Mouse (Mus musculus): ENCODE results near the gene Fam178b. TPM values are rescaled to one million over a fixed set of nuclear protein-coding genes. Genes with fewer than 3 reads are reported as not detected.

The Fam178b gene
- 0.30 TPM for polyA plus RNA-seq (2015; fragmentation: Illumina TruSeq; extraction: RNeasy Lipid Tissue Mini Kit (QIAGEN cat#74804); ENCODE audit: insufficient read depth, low replicate concordance)

DNA sequence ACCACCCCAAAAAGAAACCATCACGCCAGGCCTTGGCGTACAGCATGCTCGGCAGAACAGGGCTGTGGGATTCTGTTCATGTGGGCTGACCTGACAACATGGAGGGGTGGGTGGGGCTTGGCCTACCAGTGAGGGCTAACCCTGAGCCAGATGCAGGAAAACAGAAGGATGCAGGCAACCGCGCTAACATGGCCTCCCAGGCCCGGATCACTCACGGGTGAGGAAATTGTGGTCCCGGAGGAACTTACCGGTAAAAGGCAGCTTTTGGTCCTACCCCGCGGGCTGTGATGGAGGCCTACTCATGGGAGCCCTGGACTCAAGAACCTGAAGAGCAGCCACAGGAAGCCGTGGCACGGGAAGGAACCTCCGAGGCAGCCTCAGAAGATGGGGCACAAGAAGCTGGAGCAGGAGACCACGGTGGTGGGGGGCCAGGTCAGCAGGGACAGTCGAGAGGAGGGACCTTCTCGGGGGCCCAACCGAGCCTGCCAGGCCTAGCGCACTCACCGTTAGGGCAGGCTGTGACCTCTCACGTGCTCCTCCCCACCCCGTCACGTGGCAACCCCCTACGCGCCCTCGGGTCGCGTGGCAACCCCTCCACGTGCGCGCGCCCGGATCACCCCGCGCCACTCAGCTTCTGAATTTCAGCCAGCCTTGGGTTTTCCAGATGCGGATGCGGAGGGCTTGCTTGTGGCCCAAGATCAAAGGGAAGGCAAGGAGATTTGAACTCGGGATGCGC lies at the start of gene Fam178b:
Fam178b (minus strand) TSS at position 564 of the 736 bp plus-strand sequence.

DNA sequence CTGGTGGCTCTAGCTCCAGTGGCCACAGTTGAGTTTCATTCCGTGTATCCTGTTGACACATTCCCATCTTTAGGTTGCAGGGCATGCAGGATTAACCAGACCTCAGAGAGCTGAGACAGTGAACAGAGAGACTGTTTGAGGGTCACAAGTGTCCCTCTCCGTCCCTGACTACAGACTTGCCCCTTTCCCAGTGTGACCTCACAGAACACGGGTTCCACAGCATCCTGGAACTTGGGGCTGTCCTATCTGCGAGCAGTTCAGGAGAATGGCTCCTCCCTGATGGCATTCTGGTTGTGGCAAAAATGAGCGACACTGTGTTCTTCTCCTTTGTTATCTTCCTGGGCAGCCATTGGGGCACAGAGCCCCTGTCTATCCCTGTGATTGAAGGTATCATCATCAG lies 31.3 kb upstream of the Fam178b start, which contains the start of gene Actr1b:
Actr1b (minus strand) TSS at position 112 of the 400 bp plus-strand sequence.

DNA sequence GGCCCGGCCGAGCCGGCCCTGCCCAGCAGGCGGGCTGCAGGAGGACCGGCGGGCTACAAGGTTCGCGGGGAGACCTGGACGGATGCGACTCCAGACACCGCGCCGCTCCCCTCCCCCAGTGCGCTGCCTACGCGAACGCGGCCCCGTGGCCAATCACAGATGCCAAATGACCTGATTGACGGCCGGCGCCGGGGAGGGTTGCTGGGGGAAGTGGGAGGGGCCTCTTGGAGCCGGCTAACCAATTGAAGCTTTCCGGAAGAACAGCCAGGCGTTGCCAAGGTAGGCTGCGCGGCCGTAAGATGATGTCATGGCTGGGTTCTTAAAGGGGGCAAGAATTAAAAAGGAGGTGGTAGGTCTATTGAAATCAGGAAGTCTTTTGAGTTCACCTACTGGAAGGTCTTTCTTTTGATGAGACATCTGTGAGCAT lies 26.9 kb upstream of the Fam178b start, which contains the start of gene 4933424G06Rik:
4933424G06Rik (plus strand) TSS at position 296 of the 427 bp plus-strand sequence.

DNA sequence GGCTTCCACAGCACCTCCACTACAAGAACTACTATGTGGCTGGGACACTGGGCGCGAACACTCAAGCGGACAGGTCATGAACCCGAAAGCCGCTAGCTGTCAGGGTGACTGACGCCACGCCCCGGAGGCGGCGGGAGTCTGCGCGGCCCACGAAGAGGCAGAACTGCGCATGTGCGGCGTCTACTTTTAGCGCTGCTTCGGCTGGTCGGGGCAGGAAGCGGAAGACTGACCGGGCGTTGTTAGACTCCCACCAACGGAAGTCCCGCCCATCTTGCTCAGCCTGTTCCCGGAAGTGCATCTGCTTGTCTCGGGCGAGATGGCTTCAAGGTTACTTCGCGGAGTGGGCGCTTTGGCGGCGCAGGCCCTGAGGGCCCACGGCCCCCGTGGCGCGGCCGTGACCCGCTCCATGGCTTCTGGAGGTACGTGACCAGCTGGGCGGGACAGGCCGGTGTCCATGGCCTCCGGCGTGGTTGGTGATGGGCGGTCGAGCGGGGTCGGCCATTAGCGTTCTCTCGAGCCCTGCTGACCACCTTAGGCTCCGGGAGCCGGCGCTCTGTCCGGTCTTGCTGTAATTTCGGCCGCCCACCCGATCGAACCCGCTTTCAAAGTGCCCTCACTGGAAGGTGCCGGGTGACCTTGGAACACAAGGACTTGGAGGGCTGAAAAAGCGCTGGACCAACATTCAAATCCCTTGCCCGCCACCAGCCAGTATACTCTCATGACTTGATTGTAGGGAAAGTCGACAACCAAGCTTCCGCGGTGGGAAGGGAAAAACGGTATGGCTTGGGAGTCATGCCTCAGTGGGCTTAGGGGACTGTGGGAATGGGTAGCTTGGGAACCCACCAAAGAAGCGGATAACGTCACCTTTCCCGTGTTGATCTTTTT lies 8.5 kb upstream of the Fam178b start, which contains the start of gene Cox5b:
Cox5b (plus strand) TSS at position 179 of the 885 bp plus-strand sequence.

DNA sequence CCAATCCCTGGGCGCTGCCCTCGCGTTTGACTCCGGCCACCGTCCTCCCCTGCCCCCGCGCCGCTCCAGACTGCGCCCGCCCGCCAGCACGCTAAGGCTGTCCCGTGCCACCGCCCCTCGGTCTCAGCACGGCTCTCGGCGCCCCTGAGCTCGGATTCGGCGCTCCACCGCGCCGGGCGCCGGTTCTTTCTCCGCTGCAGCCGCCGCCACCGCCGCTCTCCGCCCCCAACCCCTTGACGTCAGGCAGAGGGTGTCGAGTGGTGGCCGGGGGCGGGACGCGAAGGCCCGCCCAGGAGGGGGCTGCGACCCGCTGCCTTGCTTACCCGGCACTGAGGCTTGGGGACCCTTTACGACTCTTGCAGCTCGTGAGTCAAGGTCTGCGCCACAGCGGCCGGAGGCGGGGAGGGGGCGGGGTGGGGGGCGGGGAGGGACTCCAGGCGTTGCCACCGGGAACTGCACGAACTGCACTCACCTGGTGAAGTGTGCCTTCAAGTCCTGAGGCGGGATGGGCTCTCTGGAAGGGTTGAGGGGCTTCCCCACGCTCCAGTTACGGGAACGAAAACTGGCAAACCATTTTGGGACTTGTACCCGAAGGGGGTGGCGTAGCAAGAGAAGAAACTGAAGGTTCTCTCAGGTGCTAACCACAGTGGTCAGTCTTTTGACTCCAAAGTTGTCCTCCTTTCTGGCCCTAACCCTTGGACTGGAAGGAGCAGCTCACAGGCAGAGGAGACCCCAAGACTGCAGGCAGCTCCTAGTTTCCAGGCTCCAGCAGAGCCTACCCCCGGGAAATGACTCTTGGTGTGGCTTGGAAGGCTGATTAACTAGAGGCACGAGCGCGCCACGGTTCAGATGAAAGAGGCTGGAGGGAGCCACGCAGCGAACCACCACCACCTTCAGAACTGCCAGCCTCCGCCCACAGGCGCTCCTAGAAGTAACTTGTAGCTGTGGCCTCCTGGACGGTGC lies 124.7 kb downstream of the Fam178b start, which contains the start of gene Sema4c:
Sema4c (minus strand) TSS at position 319 of the 963 bp plus-strand sequence.

DNA sequence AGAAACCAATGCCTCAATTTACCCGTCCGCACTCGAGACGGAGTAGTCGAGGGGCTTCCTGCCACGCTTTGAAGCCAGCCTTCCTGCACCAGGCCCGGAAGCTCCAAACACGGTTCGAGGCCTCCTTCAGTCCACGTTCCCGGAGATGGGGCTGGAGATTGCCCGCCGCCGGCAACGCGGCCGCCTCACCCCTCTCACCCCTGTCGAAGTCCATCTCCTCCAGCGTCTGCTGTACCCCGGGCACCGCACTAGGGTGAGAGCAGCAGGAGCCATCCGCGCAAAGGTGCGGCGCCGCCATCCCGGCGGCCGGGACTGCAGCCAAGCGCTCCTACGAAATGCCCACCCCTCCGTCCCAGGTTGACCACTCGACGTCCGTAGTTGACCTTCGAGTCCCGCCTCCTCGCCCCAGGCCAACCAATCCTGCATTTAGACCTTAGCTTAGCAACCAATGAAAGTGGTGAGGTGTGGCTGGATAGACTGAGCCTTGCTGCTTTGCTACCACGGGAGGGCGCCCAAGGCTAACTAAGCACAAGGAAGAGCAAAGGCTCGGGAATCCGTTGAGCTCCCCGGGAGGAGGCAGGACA lies 136.0 kb downstream of the Fam178b start, which contains the start of gene Ankrd39:
Ankrd39 (minus strand) TSS at position 558 of the 584 bp plus-strand sequence.

DNA sequence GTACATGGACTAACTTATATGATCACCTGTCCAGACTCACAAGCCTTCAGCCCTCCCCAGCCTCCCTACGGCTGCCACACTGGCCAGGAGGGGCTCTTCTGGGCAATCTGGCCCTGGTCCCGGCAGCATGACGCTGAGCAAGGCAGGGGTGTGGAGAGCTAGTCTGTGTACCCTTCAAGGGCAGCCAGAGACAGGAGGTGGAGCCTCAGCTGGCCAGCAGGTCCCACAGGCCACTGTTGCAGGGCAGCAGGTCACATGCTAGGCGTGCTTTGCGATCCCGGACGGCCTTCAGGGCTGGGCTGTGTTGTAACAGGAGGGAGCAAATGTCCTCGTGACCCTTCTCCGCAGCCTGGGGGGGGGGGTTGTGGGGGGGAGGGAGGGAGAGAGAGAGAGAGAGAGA lies 143.8 kb downstream of the Fam178b start, which contains the start of gene Gm42417:
Gm42417 (minus strand) TSS at position 244 of the 400 bp plus-strand sequence.

DNA sequence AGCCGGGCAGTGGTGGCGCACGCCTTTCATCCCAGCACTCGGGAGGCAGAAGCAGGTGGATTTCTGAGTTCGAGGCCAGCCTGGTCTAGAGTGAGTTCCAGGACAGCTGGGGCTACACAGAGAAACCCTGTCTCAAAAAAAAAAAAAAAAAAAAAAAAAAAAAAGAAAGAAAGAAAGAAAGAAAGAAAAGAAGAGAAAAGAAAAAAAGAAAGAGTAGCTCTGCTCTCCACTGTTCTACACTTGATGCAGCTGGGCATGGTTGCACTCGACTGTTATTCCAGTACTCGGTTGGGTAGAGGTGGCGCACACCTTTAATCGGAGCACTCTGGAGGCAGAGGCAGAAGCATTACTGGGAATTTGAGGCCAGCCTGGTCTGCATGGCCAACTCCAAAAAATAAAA lies 146.2 kb downstream of the Fam178b start, which contains the start of gene Ankrd23:
Ankrd23 (minus strand) TSS at position 101 of the 400 bp plus-strand sequence.

Other genes with a start within 250 kb of the Fam178b start
- 30.2 TPM for gene Lman2l, start 237.9 kb downstream of the Fam178b start, polyA plus RNA-seq (2015; fragmentation: Illumina TruSeq; extraction: RNeasy Lipid Tissue Mini Kit (QIAGEN cat#74804); ENCODE audit: insufficient read depth, low replicate concordance)
- 5.4 TPM for gene Cnnm4, start 211.6 kb downstream of the Fam178b start, polyA plus RNA-seq (2015; fragmentation: Illumina TruSeq; extraction: RNeasy Lipid Tissue Mini Kit (QIAGEN cat#74804); ENCODE audit: insufficient read depth, low replicate concordance)
- gene Cnnm3, start 171.3 kb downstream of the Fam178b start, polyA plus RNA-seq (2015; fragmentation: Illumina TruSeq; extraction: RNeasy Lipid Tissue Mini Kit (QIAGEN cat#74804); ENCODE audit: insufficient read depth, low replicate concordance): 9.5 TPM
- 18.8 TPM for gene Ankrd23, start 146.3 kb downstream of the Fam178b start, polyA plus RNA-seq (2015; fragmentation: Illumina TruSeq; extraction: RNeasy Lipid Tissue Mini Kit (QIAGEN cat#74804); ENCODE audit: insufficient read depth, low replicate concordance)
- gene Gm42417, start 143.8 kb downstream of the Fam178b start, polyA plus RNA-seq (2015; fragmentation: Illumina TruSeq; extraction: RNeasy Lipid Tissue Mini Kit (QIAGEN cat#74804); ENCODE audit: insufficient read depth, low replicate concordance): 0.57 TPM
- gene Ankrd39, start 135.7 kb downstream of the Fam178b start, polyA plus RNA-seq (2015; fragmentation: Illumina TruSeq; extraction: RNeasy Lipid Tissue Mini Kit (QIAGEN cat#74804); ENCODE audit: insufficient read depth, low replicate concordance): 9.2 TPM
- 7.5 TPM for gene Sema4c, start 124.8 kb downstream of the Fam178b start, polyA plus RNA-seq (2015; fragmentation: Illumina TruSeq; extraction: RNeasy Lipid Tissue Mini Kit (QIAGEN cat#74804); ENCODE audit: insufficient read depth, low replicate concordance)
- gene Cox5b, start 8.3 kb upstream of the Fam178b start, polyA plus RNA-seq (2015; fragmentation: Illumina TruSeq; extraction: RNeasy Lipid Tissue Mini Kit (QIAGEN cat#74804); ENCODE audit: insufficient read depth, low replicate concordance): 227 TPM
- not detected for gene 4933424G06Rik, start 27.0 kb upstream of the Fam178b start, polyA plus RNA-seq (2015; fragmentation: Illumina TruSeq; extraction: RNeasy Lipid Tissue Mini Kit (QIAGEN cat#74804); ENCODE audit: insufficient read depth, low replicate concordance)
- gene Actr1b, start 31.2 kb upstream of the Fam178b start, polyA plus RNA-seq (2015; fragmentation: Illumina TruSeq; extraction: RNeasy Lipid Tissue Mini Kit (QIAGEN cat#74804); ENCODE audit: insufficient read depth, low replicate concordance): 49.8 TPM
- 12.7 TPM for gene Zap70, start 78.6 kb upstream of the Fam178b start, polyA plus RNA-seq (2015; fragmentation: Illumina TruSeq; extraction: RNeasy Lipid Tissue Mini Kit (QIAGEN cat#74804); ENCODE audit: insufficient read depth, low replicate concordance)

Data from spleen, adult 10 weeks (tissue).